Mouse (Mus musculus) cortical plate, adult 2 months (tissue): ENCODE measurements around the gene Pnp.
"Not testable (repeated sequence)": the region's sequence is repeated elsewhere in the genome, so short reads cannot be mapped to it uniquely, and the experiment has no call there.

Source experiments
- CTCF ChIP-seq: fragments of 200-500 bp; IDR thresholded peaks from 2 replicates; pipeline ENCODE4 v1.5.1; 2011; ENCODE audit warnings: mild to moderate bottlenecking, control low read depth, low read length; ENCODE audit not compliant: insufficient read depth; ENCODE audit errors: extremely low read depth
- POLR2A ChIP-seq: fragments of 200-500 bp; IDR thresholded peaks from 2 replicates; pipeline ENCODE4 v1.6.1; 2011; ENCODE audit warnings: mild to moderate bottlenecking, low read length, control low read depth; ENCODE audit not compliant: insufficient read depth; ENCODE audit errors: extremely low read depth

- TF ChIP-seq POLR2A, CTCF: not testable (repeated sequence)
These were observed 83.8 kb downstream of the Pnp start for GRCm38 (mm10) chr14:51014724-51015123.
